Mouse (Mus musculus) testis, adult 2 months (tissue): ENCODE measurements around the gene Dennd2c. TPM values are rescaled to one million over a fixed set of nuclear protein-coding genes. Genes with fewer than 3 reads are reported as not detected.
"Not testable (repeated sequence)": the region's sequence is repeated elsewhere in the genome, so short reads cannot be mapped to it uniquely, and the experiment has no call there.

Experiments used
- H3K27ac ChIP-seq: fragments of 200-500 bp; 2 replicates; pipeline ENCODE4 v1.5.1; 2012; ENCODE audit warnings: low read depth, low read length; ENCODE audit not compliant: control insufficient read depth, insufficient read depth
- H3K27me3 ChIP-seq: fragments of 200-500 bp; 2 replicates; pipeline ENCODE4 v1.6.1; 2012; ENCODE audit warnings: mild to moderate bottlenecking, low read length, moderate library complexity; ENCODE audit not compliant: control insufficient read depth, insufficient read depth
- H3K36me3 ChIP-seq: fragments of 200-500 bp; 2 replicates; pipeline ENCODE4 v1.6.1; 2012; ENCODE audit warnings: mild to moderate bottlenecking, low read length; ENCODE audit not compliant: control insufficient read depth, insufficient read depth
- H3K4me1 ChIP-seq: fragments of 200-500 bp; 2 replicates; pipeline ENCODE4 v1.6.1; 2012; ENCODE audit warnings: low read length; ENCODE audit not compliant: control insufficient read depth, insufficient read depth
- H3K4me3 ChIP-seq: fragments of 200-500 bp; 2 replicates; pipeline ENCODE4 v1.5.1; 2012; ENCODE audit warnings: low read depth, mild to moderate bottlenecking, low read length, moderate library complexity, mixed read lengths; ENCODE audit not compliant: control insufficient read depth
- CTCF ChIP-seq: fragments of 200-500 bp; IDR thresholded peaks from 2 replicates; pipeline ENCODE4 v1.5.1; 2012; ENCODE audit warnings: low read depth, mild to moderate bottlenecking, inconsistent platforms, low read length, moderate library complexity; ENCODE audit not compliant: control insufficient read depth, insufficient read depth, insufficient replicate concordance
- POLR2A ChIP-seq: fragments of 200-500 bp; IDR thresholded peaks from 2 replicates; pipeline ENCODE4 v1.6.1; 2012; ENCODE audit warnings: low read depth, mild to moderate bottlenecking, inconsistent platforms, low read length, moderate library complexity; ENCODE audit not compliant: control insufficient read depth
- polyA plus RNA-seq: library from polyadenylated mRNA; depleted of rRNA; stranded (reverse); fragments of >200 nt; gene quantifications from 2 replicates; pipeline ENCODE4 v1.2.3, GENCODE M21; 2012

Gene Dennd2c
- polyA plus RNA-seq, 1 experiment, result 1.1 TPM

- Histone ChIP-seq H3K4me1 (no peaks in the 10 kb centered on the region; the same call in 1 of the 2 replicates), H3K27me3 (no peaks in the 10 kb centered on the region), H3K27ac (no peak overlapping the region), H3K4me3 (peak overlapping the region; percentile 70), H3K36me3 (no peaks in the 10 kb centered on the region; the same call in 1 of the 2 replicates)
- TF ChIP-seq CTCF (no peak), POLR2A (no peak)
These were observed 70.2 kb downstream of the Dennd2c start for GRCm38 (mm10) chr3:103172615-103173014.

GRCm38 (mm10) chr3:103176740-103177139, 74.3 kb downstream of the Dennd2c start:
- TF ChIP-seq POLR2A, result no peak
- TF ChIP-seq CTCF, result no peak
- H3K4me1 ChIP-seq, result no peaks in the 10 kb centered on the region
- no peak overlapping the region for H3K27ac ChIP-seq
- no peaks in the 10 kb centered on the region; the same call in 1 of the 2 replicates for H3K36me3 ChIP-seq
- no peak overlapping the region for H3K4me3 ChIP-seq
- no peaks in the 10 kb centered on the region for H3K27me3 ChIP-seq

- H3K36me3 ChIP-seq, result no peaks in the 10 kb centered on the region; the same call in 1 of the 2 replicates
- no peaks in the 10 kb centered on the region for H3K27me3 ChIP-seq
- TF ChIP-seq POLR2A (no peak), CTCF (no peak)
- H3K4me3 ChIP-seq, result no peak overlapping the region
- H3K27ac ChIP-seq, result no peak overlapping the region
- peaks cover 6% of the 10 kb centered on the region for H3K4me1 ChIP-seq
These were observed 77.1 kb downstream of the Dennd2c start for GRCm38 (mm10) chr3:103179527-103179926.

GRCm38 (mm10) chr3:103181171-103181570, 78.8 kb downstream of the Dennd2c start:
- Histone ChIP-seq H3K36me3 (no peaks in the 10 kb centered on the region), H3K27me3 (no peaks in the 10 kb centered on the region), H3K27ac (no peak overlapping the region), H3K4me3 (no peak overlapping the region), H3K4me1 (peaks cover 6% of the 10 kb centered on the region)
- no peak; the same call in 1 of the 2 replicates for TF ChIP-seq CTCF
- no peak for TF ChIP-seq POLR2A

GRCm38 (mm10) chr3:103182821-103183220, 80.4 kb downstream of the Dennd2c start:
- H3K4me3 ChIP-seq, result peak overlapping the region; percentile 44
- no peaks in the 10 kb centered on the region for H3K36me3 ChIP-seq
- peak overlapping the region; percentile 63 for H3K27ac ChIP-seq
- TF ChIP-seq POLR2A, result no peak
- no peak for TF ChIP-seq CTCF
- H3K4me1 ChIP-seq, result peaks cover 6% of the 10 kb centered on the region
- no peaks in the 10 kb centered on the region for H3K27me3 ChIP-seq

GRCm38 (mm10) chr3:103184467-103184866, 82.1 kb downstream of the Dennd2c start:
- not testable (repeated sequence) for H3K4me3 ChIP-seq, H3K27ac ChIP-seq, H3K4me1 ChIP-seq

GRCm38 (mm10) chr3:103188451-103188850, 86.0 kb downstream of the Dennd2c start:
- H3K27ac ChIP-seq, result no peak overlapping the region
- no peaks in the 10 kb centered on the region for H3K36me3 ChIP-seq
- no peaks in the 10 kb centered on the region for H3K4me1 ChIP-seq
- TF ChIP-seq CTCF (no peak), POLR2A (no peak)
- H3K27me3 ChIP-seq, result no peaks in the 10 kb centered on the region
- H3K4me3 ChIP-seq, result no peak overlapping the region

More at GRCm38 (mm10) chr3:103184467-103184866, 82.1 kb downstream of the Dennd2c start:
- not testable (repeated sequence) for H3K27me3 ChIP-seq, H3K36me3 ChIP-seq

- TF ChIP-seq CTCF (no peak), POLR2A (no peak)
- no peak overlapping the region for H3K27ac ChIP-seq
- no peaks in the 10 kb centered on the region for H3K36me3 ChIP-seq
- no peaks in the 10 kb centered on the region for H3K4me1 ChIP-seq
- H3K27me3 ChIP-seq, result no peaks in the 10 kb centered on the region
- H3K4me3 ChIP-seq, result no peak overlapping the region
These were observed 86.5 kb downstream of the Dennd2c start for GRCm38 (mm10) chr3:103188856-103189255.
